Mouse (Mus musculus) ES-E14 (cell line): ENCODE measurements around the gene Fgf23. TPM values are rescaled to one million over a fixed set of nuclear protein-coding genes. Genes with fewer than 3 reads are reported as not detected.

Experiments used
- DNase-seq: peaks from one replicate; pipeline ENCODE4 v3.0.0-alpha.2; 2013; ENCODE audit warnings: low read depth, low spot score
- H3K27ac ChIP-seq: 2 replicates; pipeline ENCODE4 v1.5.1; 2012; ENCODE audit warnings: low read depth, mild to moderate bottlenecking, low read length, moderate library complexity, mixed read lengths; ENCODE audit not compliant: poor library complexity, insufficient read depth, severe bottlenecking
- H3K36me3 ChIP-seq: 2 replicates; pipeline ENCODE4 v1.6.1; 2012; ENCODE audit warnings: mild to moderate bottlenecking, low read length, moderate library complexity, mixed read lengths; ENCODE audit not compliant: control insufficient read depth, poor library complexity, insufficient read depth, severe bottlenecking
- H3K4me1 ChIP-seq, 2 experiments: fragments of 150-350 bp in 1 of 2; sonication (generic) in 1 of 2; 2 replicates each; pipeline ENCODE4 v1.6.1; 2012; ENCODE audit warnings: low read length in 2 of 2, mild to moderate bottlenecking in 1 of 2, mixed read lengths in 1 of 2; ENCODE audit not compliant: control insufficient read depth in 2 of 2, insufficient read depth in 2 of 2, poor library complexity in 1 of 2
- H3K4me3 ChIP-seq, 2 experiments: fragments of 150-350 bp in 1 of 2; sonication (generic) in 1 of 2; 2 replicates each; pipeline ENCODE4 v1.5.1; 2012; ENCODE audit warnings: low read length in 2 of 2, low read depth in 1 of 2, mild to moderate bottlenecking in 1 of 2, mixed read lengths in 1 of 2; ENCODE audit not compliant: insufficient read depth in 1 of 2, poor library complexity in 1 of 2, severe bottlenecking in 1 of 2
- H3K9ac ChIP-seq: 2 replicates; pipeline ENCODE4 v1.6.1; 2012; ENCODE audit warnings: low read depth, mild to moderate bottlenecking, low read length, mixed read lengths; ENCODE audit not compliant: poor library complexity, insufficient read depth, severe bottlenecking
- H3K9me3 ChIP-seq: fragments of 150-350 bp; sonication (generic); 2 replicates; pipeline ENCODE4 v1.6.1; 2012; ENCODE audit warnings: low read depth, mild to moderate bottlenecking, low read length; ENCODE audit not compliant: control insufficient read depth, insufficient read depth
- CHD2 ChIP-seq: IDR thresholded peaks from 2 replicates; pipeline ENCODE4 v1.6.1; 2014; ENCODE audit warnings: mild to moderate bottlenecking, low read depth, low read length, inconsistent platforms
- HCFC1 ChIP-seq: IDR thresholded peaks from 2 replicates; pipeline ENCODE4 v1.6.1; 2012; ENCODE audit warnings: low read length, inconsistent platforms, borderline replicate concordance; ENCODE audit not compliant: insufficient read depth
- MAFK ChIP-seq: IDR thresholded peaks from 2 replicates; pipeline ENCODE4 v1.6.1; 2014; ENCODE audit warnings: mild to moderate bottlenecking, low read depth, low read length, inconsistent platforms; ENCODE audit not compliant: insufficient read depth
- ZC3H11A ChIP-seq: IDR thresholded peaks from 2 replicates; pipeline ENCODE4 v1.6.1; 2012; ENCODE audit warnings: low read depth, mild to moderate bottlenecking, inconsistent platforms, low read length, borderline replicate concordance
- ZNF384 ChIP-seq: IDR thresholded peaks from 2 replicates; pipeline ENCODE4 v1.6.1; 2012; ENCODE audit warnings: low read depth, low read length, inconsistent platforms
- in situ Hi-C, 2 experiments: fragments of 600-800 bp; cut with MboI; formaldehyde crosslinking; loops; one replicate each; pipeline ENCODE4 v1.15.1; 2025; ENCODE audit warnings: low sequenced_read_pairs in 2 of 2, inconsistent platforms in 1 of 2; ENCODE audit not compliant: unreplicated experiment in 2 of 2
- total RNA-seq: library from RNA; depleted of rRNA; stranded (reverse); fragments of 300-350 nt; gene quantifications from 2 replicates; pipeline ENCODE4 v1.2.3, GENCODE M21; 2012; rRNA removed

Gene Fgf23
- total RNA-seq, 1 experiment, result not detected

DNA sequence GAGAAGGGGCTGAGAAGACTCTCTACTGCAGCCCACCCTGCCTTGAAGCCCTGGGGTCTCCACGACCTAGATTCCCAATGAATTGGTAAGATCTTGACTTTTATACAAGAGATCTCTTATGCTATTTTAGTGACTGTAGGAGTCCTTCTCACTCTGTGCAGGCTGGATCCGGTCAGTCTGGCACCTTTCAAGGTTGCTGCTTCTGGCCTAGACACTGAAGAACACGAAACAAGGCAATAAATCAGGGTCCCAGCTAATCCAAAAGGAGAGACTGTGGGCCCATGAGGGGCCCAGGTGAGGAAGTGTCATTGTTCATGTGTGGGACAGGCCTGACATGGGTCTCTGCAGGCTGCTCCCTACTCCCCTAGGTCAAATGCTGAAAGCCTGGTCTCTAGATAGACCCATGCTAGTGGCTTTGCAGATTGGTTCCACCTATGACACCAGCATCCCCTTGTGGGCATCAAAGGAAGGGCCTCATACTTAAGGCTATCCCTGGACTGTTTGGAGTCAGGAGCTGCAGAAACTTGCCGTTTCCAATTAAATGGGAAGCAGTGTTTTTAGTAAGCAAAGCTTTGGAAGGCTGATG, 49.6 kb downstream of the Fgf23 start:
- TF ChIP-seq ZC3H11A (no peak), CHD2 (no peak), HCFC1 (no peak), MAFK (no peak), ZNF384 (no peak)
- in situ Hi-C loops, result no loop called here
- Histone ChIP-seq H3K27ac (no peak overlapping the region), H3K4me1 (no peaks in the 10 kb centered on the region), H3K9me3 (no peaks in the 10 kb centered on the region), H3K4me3 (no peak overlapping the region), H3K36me3 (no peaks in the 10 kb centered on the region), H3K9ac (no peak overlapping the region)
- DNase-seq, result no peak

DNA sequence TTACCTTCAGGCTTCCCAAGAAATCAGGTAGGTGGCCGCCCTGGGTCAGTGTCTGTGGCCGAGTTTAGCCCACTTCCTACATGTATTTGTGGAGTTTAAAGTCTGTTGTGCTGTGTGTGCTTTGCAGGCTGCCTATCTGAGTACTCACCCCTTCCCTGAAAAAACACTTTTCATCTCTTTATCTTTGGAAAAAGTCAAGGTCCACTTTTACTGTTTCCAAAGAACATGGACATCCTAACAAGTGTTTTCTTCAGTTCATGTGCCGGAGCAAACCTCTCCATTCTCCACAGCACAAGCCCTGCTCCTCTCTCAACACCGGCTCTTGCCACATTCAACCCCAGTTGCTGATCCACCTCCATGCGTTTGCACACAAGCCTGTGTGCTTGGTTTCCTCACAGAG, 50.3 kb downstream of the Fgf23 start:
- no peak overlapping the region for H3K9ac ChIP-seq
- no peaks in the 10 kb centered on the region for H3K4me1 ChIP-seq

DNA sequence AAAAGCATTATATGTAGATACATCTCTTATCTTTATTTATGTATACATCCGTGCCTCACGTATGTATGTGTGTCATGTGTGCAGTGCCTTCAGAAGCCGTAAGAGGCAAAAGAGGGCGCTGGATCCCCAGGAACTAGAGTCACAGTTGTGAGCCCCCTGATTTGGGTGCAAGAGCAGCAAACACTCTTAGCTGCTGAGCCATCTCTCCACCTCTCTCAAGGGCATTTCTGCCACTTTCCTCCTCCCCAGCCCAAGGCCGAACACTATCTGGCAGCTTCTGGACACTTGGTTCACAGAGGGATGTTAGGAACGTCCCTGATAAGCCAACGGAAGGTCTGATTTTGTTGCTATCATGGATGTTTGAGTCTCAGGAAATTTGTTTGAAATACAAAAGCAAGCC, 50.8 kb downstream of the Fgf23 start:
- Histone ChIP-seq H3K4me3 (no peak overlapping the region), H3K9ac (no peak overlapping the region), H3K4me1 (no peaks in the 10 kb centered on the region), H3K36me3 (no peaks in the 10 kb centered on the region), H3K27ac (no peak overlapping the region), H3K9me3 (no peaks in the 10 kb centered on the region)
- TF ChIP-seq HCFC1 (no peak), MAFK (no peak), ZNF384 (no peak), ZC3H11A (no peak), CHD2 (no peak)
- in situ Hi-C loops, result no loop called here
- DNase-seq, result no peak

More for the DNA sequence above, 50.3 kb downstream of the Fgf23 start:
- DNase-seq, result no peak
- Histone ChIP-seq H3K9me3 (no peaks in the 10 kb centered on the region), H3K27ac (no peak overlapping the region), H3K4me3 (no peak overlapping the region), H3K36me3 (no peaks in the 10 kb centered on the region)
- TF ChIP-seq ZNF384 (no peak), HCFC1 (no peak), MAFK (no peak), CHD2 (no peak), ZC3H11A (no peak)
- in situ Hi-C loops, result no loop called here

GRCm38 (mm10) chr6:127129659-127130058, 57.0 kb downstream of the Fgf23 start:
- no peak for TF ChIP-seq ZNF384
- no peak for TF ChIP-seq MAFK
- no peak for TF ChIP-seq ZC3H11A
- no peak for TF ChIP-seq HCFC1
- TF ChIP-seq CHD2, result no peak
- no peaks in the 10 kb centered on the region for H3K36me3 ChIP-seq

GRCm38 (mm10) chr6:127130377-127130776, 57.7 kb downstream of the Fgf23 start:
- in situ Hi-C loops, result loop anchor here in 1 of 2 experiments (25.0 kb wide), 1 partner anchor 232 kb away; no protein-coding TSS in a partner anchor
- no peaks in the 10 kb centered on the region for H3K9me3 ChIP-seq
- DNase-seq, result no peak
- no peak overlapping the region for H3K27ac ChIP-seq
- no peaks in the 10 kb centered on the region for H3K36me3 ChIP-seq
- TF ChIP-seq MAFK (no peak), CHD2 (no peak), ZC3H11A (no peak), ZNF384 (no peak), HCFC1 (no peak)
- peaks cover 0 to 12% of the 10 kb centered on the region in 2 experiments; a peak in 2 of 4 replicates for H3K4me1 ChIP-seq
- no peak overlapping the region for H3K4me3 ChIP-seq
- no peak overlapping the region for H3K9ac ChIP-seq

More at GRCm38 (mm10) chr6:127129659-127130058, 57.0 kb downstream of the Fgf23 start:
- no peak overlapping the region for H3K4me3 ChIP-seq
- H3K9me3 ChIP-seq, result no peaks in the 10 kb centered on the region
- no peak overlapping the region for H3K27ac ChIP-seq
- no peak for DNase-seq
- H3K4me1 ChIP-seq, result peaks cover 0 to 12% of the 10 kb centered on the region in 2 experiments; a peak in 2 of 4 replicates
- in situ Hi-C loops, result loop anchor here in 1 of 2 experiments (25.0 kb wide), 1 partner anchor 233 kb away; no protein-coding TSS in a partner anchor
- no peak overlapping the region for H3K9ac ChIP-seq

Other genes with a start within 250 kb of the Fgf23 start
- 148 and 200 TPM in 2 replicates for gene Ndufa9, start 223.8 kb upstream of the Fgf23 start, total RNA-seq
- gene Akap3, start 219.8 kb upstream of the Fgf23 start, total RNA-seq, result 0.13 and 0.16 TPM in 2 replicates
- 0.74 and 1.3 TPM in 2 replicates for gene Dyrk4, start 151.1 kb upstream of the Fgf23 start, total RNA-seq
- gene Rad51ap1, start 133.3 kb upstream of the Fgf23 start, total RNA-seq, result 40.5 and 40.6 TPM in 2 replicates
- 11.6 and 20.3 TPM in 2 replicates for gene D6Wsu163e, start 132.9 kb upstream of the Fgf23 start, total RNA-seq
- gene Fgf6, start 57.3 kb upstream of the Fgf23 start, total RNA-seq, result not detected in 2 replicates
- gene Tigar, start 36.7 kb downstream of the Fgf23 start, total RNA-seq, result 19.7 and 22.9 TPM in 2 replicates
- gene Ccnd2, start 79.3 kb downstream of the Fgf23 start, total RNA-seq, result 8.0 and 10.1 TPM in 2 replicates